Mouse (Mus musculus): ENCODE data around the gene Ephb6. TPM values are rescaled to one million over a fixed set of nuclear protein-coding genes. Genes with fewer than 3 reads are reported as not detected.

Ephb6 gene
- total RNA-seq, 4 experiments from 2014 or later, result 0.39 to 1.2 (median 0.71) TPM

- no peak for DNase-seq (ENCODE audit: low spot score in 2 of 2)
Measured at GRCm38 (mm10) chr6:41622661-41623060, 17.4 kb downstream of the Ephb6 start.

- DNase-seq (ENCODE audit: low spot score in 2 of 2), result no peak
Measured at GRCm38 (mm10) chr6:41628180-41628579, 22.9 kb downstream of the Ephb6 start.

GRCm38 (mm10) chr6:41630791-41631190, 25.5 kb downstream of the Ephb6 start:
- DNase-seq (ENCODE audit: low spot score in 2 of 2), result no peak

GRCm38 (mm10) chr6:41631549-41631948, 26.3 kb downstream of the Ephb6 start:
- no peak for DNase-seq (ENCODE audit: low spot score in 2 of 2)

GRCm38 (mm10) chr6:41635211-41635610, 29.9 kb downstream of the Ephb6 start:
- no peak for DNase-seq (ENCODE audit: low spot score in 2 of 2)

GRCm38 (mm10) chr6:41636178-41636577, 30.9 kb downstream of the Ephb6 start, which contains the start of gene Trpv6:
TSS of gene Trpv6 (minus strand) at chr6:41636405.
- DNase-seq (ENCODE audit: low spot score in 2 of 2), result no peak

GRCm38 (mm10) chr6:41637393-41637792, 32.1 kb downstream of the Ephb6 start:
- DNase-seq (ENCODE audit: low spot score in 2 of 2), result no peak

GRCm38 (mm10) chr6:41637927-41638506, 32.7 kb downstream of the Ephb6 start:
- DNase-seq (ENCODE audit: low spot score in 2 of 2), result no peak

GRCm38 (mm10) chr6:41640449-41640848, 35.2 kb downstream of the Ephb6 start:
- DNase-seq (ENCODE audit: low spot score in 2 of 2), result no peak

GRCm38 (mm10) chr6:41641173-41641866, 36.0 kb downstream of the Ephb6 start:
- DNase-seq (ENCODE audit: low spot score in 2 of 2), result no peak

GRCm38 (mm10) chr6:41642765-41643164, 37.5 kb downstream of the Ephb6 start:
- DNase-seq (ENCODE audit: low spot score in 2 of 2), result no peak

- DNase-seq (ENCODE audit: low spot score in 2 of 2), result no peak
Measured at GRCm38 (mm10) chr6:41643227-41643626, 37.9 kb downstream of the Ephb6 start.

GRCm38 (mm10) chr6:41646220-41646619, 40.9 kb downstream of the Ephb6 start:
- no peak for DNase-seq (ENCODE audit: low spot score in 2 of 2)

GRCm38 (mm10) chr6:41646672-41647071, 41.4 kb downstream of the Ephb6 start:
- DNase-seq (ENCODE audit: low spot score in 2 of 2), result no peak

GRCm38 (mm10) chr6:41653173-41653572, 47.9 kb downstream of the Ephb6 start:
- DNase-seq (ENCODE audit: low spot score in 2 of 2), result no peak

- DNase-seq (ENCODE audit: low spot score in 2 of 2), result no peak
Measured at GRCm38 (mm10) chr6:41654648-41655047, 49.4 kb downstream of the Ephb6 start.

- DNase-seq (ENCODE audit: low spot score in 2 of 2), result no peak
Measured at GRCm38 (mm10) chr6:41658487-41658886, 53.2 kb downstream of the Ephb6 start.

- DNase-seq (ENCODE audit: low spot score in 2 of 2), result no peak
Measured at GRCm38 (mm10) chr6:41662320-41662719, 57.0 kb downstream of the Ephb6 start.

Other genes starting within 250 kb of the Ephb6 start
- not detected for gene Prss3, start 227.8 kb upstream of the Ephb6 start, total RNA-seq (2022)
- not detected for gene Gm5771, start 213.1 kb upstream of the Ephb6 start, total RNA-seq (2022)
- not detected for gene Gm10334, start 159.3 kb upstream of the Ephb6 start, total RNA-seq (2022)
- not detected for gene Prss1, start 146.6 kb upstream of the Ephb6 start, total RNA-seq (2022)
- gene Prss2, start 83.7 kb upstream of the Ephb6 start, total RNA-seq (2022), result not detected
- not detected for gene Trpv6, start 30.9 kb downstream of the Ephb6 start, total RNA-seq (2022)
- gene Trpv5, start 75.3 kb downstream of the Ephb6 start, total RNA-seq (2022), result not detected
- not detected for gene Llcfc1, start 78.9 kb downstream of the Ephb6 start, total RNA-seq (2022)
- gene Kel, start 98.9 kb downstream of the Ephb6 start, total RNA-seq (2022), result not detected
- not detected for gene Olfr459, start 169.7 kb downstream of the Ephb6 start, total RNA-seq (2022)
- gene Pip, start 242.1 kb downstream of the Ephb6 start, total RNA-seq (2022), result not detected
- not detected for gene Sval2, start 247.5 kb downstream of the Ephb6 start, total RNA-seq (2022)

Measured in gastrocnemius, adult 8-10 months (tissue).